Mouse (Mus musculus) kidney, adult 2 months (tissue): ENCODE results near the gene Begain.

Experiments
- CTCF ChIP-seq: fragments of 200-500 bp; conservative IDR thresholded peaks from 2 replicates; pipeline ENCODE4 v1.5.1; 2011; ENCODE audit warnings: low read depth, mild to moderate bottlenecking, control low read depth, low read length, moderate library complexity, mixed read lengths; ENCODE audit not compliant: insufficient read depth, insufficient read length
- POLR2A ChIP-seq: fragments of 200-500 bp; IDR thresholded peaks from one replicate; pipeline ENCODE4 v1.6.1; 2011; ENCODE audit warnings: low read depth, low read length, control low read depth

- TF ChIP-seq CTCF (no peak), POLR2A (no peak)
These were observed 31.0 kb downstream of the Begain start for GRCm38 (mm10) chr12:109037026-109037425.
